Mouse (Mus musculus) gonadal fat pad, adult 2 months (tissue): ENCODE measurements around the gene Tmbim6. TPM values are rescaled to one million over a fixed set of nuclear protein-coding genes. Genes with fewer than 3 reads are reported as not detected.
"Not testable (repeated sequence)": the region's sequence is repeated elsewhere in the genome, so short reads cannot be mapped to it uniquely, and the experiment has no call there.

Source experiments
- DNase-seq: peaks from one replicate; pipeline ENCODE4 v3.0.0-alpha.2; 2012; ENCODE audit warnings: low read depth
- polyA plus RNA-seq: library from polyadenylated mRNA; depleted of rRNA; stranded (reverse); fragments of >200 nt; gene quantifications from 2 replicates; pipeline ENCODE4 v1.2.3, GENCODE M21; 2012

Tmbim6 gene
- polyA plus RNA-seq, 1 experiment: 812 TPM

GRCm38 (mm10) chr15:99417692-99418271 is 25.1 kb downstream of the Tmbim6 start:
- no peak for DNase-seq

GRCm38 (mm10) chr15:99420101-99420500 is 27.4 kb downstream of the Tmbim6 start:
- no peak for DNase-seq

- DNase-seq: no peak
Measured at GRCm38 (mm10) chr15:99420521-99421014, 27.9 kb downstream of the Tmbim6 start.

DNA sequence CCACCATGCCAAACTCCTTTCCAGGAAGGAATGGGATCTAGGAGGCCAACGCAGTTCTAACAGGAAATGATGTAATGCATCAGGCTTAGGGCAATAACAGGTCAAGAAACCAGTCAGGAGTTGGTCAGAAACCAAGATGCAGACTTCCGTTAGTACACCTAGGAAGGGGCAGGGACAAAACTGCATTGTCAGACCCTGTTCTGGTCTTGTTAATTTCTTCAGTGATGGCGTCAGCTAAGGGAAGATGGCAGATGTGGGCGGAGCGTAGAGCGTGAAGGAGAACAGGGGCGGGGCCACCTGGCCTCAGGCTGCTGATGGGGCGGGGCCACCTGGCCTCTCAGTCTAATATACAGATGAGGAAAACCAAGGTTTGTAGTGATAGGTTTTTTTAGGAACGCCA is 28.5 kb downstream of the Tmbim6 start:
- DNase-seq: no peak

DNA sequence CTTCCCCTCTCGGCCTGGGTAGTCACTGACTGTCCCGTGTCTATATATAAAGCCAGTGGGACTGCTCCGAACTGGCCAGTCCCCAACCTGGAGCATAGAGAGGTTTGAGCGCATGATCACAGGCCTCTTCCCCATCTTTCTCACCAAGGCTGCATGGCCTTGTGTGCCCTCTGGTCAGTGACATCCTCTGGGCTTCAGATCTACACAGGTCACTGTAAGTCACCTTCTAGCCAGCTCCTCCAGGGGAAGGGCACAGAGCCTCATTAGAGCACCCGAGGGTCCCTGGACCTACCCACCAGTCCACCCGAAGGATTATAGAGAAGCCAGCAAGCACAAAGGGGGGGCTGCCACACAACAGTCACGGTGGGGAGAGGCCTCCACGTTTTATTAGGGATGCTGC is 29.0 kb downstream of the Tmbim6 start:
- no peak for DNase-seq

DNA sequence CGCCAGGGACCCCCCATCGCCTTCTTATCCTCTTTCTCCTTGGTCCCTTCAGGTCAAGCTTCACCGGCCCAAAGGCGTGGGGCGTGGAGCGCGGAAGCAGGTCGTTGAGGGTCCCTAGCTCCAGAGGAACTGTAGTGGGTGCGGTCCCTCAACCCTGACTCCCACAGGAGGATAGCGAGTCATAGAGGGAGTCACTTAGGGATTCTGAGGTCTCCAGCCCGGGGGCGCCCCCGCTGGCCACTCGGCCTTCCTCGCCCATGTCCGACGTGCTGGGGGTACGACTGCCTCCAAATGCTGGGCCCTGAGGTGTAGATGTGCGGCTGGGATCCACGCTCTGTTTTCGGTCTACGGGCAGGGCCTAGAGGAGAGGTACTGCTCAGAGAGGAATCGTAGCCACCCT is 29.9 kb downstream of the Tmbim6 start:
- DNase-seq: no peak

DNA sequence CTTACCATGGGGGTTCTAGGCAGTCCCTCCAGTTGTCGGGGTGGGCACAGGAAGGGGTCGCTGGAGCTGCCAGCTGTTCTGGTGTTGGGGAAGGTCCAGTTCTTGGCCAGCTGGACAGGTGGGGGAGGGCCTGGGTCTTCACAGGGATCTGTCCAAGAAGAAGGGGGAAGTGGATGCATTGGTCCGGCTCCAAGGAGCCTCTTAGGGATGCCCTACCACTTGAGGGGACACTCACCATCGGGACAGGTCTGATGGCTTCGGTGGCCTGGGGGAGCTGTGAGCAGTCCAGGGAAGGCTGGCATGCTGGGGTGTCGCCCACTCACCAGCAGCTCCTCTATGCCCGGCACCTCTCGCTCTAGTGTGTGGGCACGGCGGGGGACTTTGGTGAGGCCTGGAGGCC is 30.4 kb downstream of the Tmbim6 start:
- DNase-seq: no peak

- no peak for DNase-seq
Measured at GRCm38 (mm10) chr15:99423884-99424283, 31.2 kb downstream of the Tmbim6 start.

GRCm38 (mm10) chr15:99430394-99430793 is 37.7 kb downstream of the Tmbim6 start:
- no peak for DNase-seq

GRCm38 (mm10) chr15:99431063-99431462 is 38.4 kb downstream of the Tmbim6 start:
- no peak for DNase-seq

GRCm38 (mm10) chr15:99431504-99431903 is 38.8 kb downstream of the Tmbim6 start:
- no peak for DNase-seq

GRCm38 (mm10) chr15:99431967-99432366 is 39.3 kb downstream of the Tmbim6 start:
- no peak for DNase-seq

DNA sequence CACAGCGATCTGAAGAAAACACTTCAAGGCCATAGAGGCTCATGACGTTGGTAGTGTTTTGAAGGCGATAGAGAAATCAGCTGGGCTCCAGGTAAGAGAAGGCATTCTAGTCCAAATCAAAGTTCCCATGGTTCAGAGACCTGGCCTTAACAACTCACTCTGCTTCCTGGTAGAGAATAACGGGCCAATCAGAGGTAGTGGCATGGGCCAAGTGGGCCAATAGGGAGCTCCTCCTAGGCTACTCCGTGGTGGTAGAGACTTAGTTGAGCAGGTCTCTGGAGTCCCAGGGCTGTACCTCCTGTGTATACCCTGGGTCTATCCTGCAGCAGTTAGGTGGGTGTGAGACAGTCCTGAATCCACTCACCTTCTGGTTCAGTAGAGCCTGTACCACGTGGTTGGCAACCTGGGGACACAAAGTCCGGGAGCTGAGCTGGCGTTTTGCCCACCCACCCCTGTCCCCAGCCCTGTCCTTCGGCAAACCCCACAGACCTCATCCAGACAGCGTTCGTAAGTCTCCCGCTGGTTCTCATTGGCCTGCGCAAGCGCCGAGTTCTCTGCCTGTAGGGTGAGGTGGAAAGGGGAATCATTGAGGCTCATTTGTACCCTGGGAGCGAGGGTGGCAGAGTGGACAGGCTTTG is 40.5 kb downstream of the Tmbim6 start:
- DNase-seq: no peak

DNA sequence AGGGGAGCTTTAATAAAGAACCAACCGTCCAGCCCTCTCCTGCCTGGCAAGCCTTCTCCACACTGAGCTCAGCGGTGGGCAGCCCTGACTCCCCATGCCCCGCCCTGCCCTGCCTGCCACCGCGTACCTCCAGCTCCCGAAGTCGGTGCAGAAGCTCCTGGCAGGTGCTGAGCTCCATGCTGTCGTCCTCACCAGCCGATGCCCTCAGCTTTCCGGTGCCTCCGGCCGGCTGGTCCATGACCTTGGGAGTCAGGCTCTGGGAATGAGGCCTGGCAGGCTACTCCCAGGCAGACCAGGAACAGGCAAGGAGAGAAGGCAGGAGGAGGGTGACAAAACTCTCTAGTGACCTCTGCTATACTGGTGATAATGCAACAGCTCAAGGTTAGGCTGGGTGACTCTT is 41.2 kb downstream of the Tmbim6 start:
- DNase-seq: no peak

DNA sequence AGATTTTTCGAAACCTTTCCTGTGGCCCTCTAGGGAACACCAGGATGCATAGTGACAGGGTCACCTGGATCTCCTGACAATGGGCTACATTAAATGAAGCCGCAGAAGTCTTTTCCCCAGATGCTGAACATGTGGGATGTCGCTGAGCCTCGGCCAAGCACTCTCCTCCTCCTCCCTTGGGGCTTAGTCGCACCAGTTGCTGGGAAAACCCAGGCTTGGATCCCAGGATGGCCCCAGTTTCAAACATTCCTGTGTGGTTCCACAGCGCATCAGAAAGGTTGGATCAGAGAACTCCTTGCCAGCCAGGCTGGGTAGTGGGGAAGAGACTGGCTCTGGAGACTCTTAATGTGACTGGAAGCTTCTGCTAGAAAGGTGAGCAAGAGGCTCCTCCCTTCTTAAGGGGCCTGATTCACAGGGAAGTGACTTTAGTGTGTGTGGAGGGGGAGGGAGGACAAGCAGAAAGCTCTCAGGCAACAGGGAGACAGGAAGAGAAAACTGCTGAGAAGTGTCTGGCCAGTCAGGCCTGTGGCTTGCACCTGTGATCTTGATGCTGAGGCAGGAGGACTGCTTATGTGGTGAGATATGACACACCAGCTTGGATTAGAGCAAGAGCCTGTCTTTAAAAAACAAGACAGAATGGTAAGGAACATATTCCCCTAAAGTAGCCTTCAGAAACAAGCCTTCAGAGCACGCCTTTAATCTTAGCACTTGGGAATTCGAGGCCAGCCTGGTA is 46.5 kb downstream of the Tmbim6 start:
- DNase-seq: no peak

GRCm38 (mm10) chr15:99440112-99440815 is 47.6 kb downstream of the Tmbim6 start:
- no peak for DNase-seq

GRCm38 (mm10) chr15:99440816-99441457 is 48.3 kb downstream of the Tmbim6 start:
- no peak for DNase-seq

DNA sequence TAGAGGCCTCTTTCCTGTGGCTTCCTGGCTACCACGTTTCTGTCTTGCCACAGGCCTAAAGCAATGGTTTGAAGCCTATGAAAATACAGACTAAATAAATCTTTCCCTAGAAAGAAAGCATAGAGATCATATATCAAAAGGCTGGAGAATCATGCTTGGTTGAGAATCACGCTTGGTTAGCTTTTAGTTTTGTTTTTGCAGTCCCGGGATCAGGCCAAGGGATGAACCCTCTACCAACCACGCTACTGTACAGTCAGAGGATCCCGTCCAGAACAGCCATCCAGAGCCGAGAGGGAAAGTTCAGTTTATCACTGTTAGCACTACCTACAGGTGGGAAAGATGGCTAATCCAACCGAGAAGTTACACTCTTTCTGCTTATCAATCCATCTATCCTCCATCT is 49.7 kb downstream of the Tmbim6 start:
- no peak for DNase-seq

GRCm38 (mm10) chr15:99445567-99445966 is 52.9 kb downstream of the Tmbim6 start:
- no peak for DNase-seq

DNA sequence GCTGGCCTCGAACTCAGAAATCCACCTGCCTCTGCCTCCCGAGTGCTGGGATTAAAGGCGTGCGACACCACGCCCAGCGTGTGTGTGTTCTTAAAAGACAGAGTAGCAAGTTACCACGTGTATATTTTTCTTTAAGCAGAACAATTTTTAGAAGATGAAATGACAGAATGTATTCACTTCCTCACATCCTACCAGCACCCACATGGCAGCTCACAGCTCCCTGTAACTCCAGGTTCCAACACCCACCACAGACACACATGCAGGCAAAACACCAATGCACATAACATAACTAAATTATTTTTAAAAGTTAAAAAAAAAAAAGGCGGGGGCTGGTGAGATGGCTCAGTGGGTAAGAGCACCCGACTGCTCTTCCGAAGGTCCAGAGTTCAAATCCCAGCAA is 53.5 kb downstream of the Tmbim6 start:
- not testable (repeated sequence) for DNase-seq

- no peak for DNase-seq
Measured at GRCm38 (mm10) chr15:99449131-99449750, 56.6 kb downstream of the Tmbim6 start.
